Mouse (Mus musculus): Measurements from ENCODE around the gene Nbr1.

Gene Nbr1

GRCm38 (mm10) chr11:101551751-101552475 lies at the start of gene Nbr1, which contains the start of gene Brca1:
TSS of gene Nbr1 (plus strand) at chr11:101552149.
TSS of gene Brca1 (minus strand) at chr11:101551955.
- in situ Hi-C loops (cut with MboI, MseI) = no loop called here

DNA sequence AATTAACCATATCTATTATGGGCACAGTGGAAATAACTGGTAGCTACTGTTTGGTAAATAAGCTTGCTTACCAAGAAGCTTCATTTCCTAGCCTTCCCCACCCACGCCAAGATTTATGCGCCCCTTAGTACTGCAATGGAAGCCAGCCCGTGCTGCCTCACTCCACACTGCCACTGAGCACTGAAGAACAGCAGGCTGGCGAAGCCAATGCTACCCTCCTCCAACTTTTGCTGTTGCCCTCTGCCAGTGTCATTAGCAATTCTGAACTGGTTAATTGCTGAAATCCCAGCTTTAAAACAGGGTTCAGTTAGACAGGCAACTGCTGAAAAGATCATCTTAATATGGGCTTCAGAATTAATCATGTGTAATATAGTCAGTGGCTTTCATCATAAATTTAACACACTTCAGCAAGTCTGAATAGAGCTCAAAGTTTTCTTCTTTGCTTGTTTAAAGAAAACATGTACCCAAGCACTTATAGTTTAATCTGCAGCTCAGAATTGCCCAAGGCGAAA lies 45.6 kb upstream of the Nbr1 start:
- in situ Hi-C loops (cut with MboI, MseI) = no loop called here

DNA sequence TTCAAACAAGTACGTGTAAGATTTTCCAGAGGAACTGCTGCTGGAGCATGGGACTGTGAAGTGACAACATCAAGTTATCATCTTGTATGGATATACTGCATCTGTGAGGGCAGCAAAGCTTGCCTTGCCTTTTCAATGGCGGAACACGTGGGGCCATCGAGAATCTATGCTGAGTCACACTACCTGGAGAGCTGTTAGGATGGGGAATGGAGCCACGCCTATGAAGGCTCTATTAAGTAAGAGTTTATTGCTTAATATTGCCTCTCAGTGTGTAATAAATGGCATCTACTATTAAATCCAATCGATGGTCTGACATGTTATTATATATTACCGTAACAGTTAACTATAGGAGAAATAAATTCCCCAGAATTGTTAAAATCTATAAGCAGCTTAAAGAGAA lies 44.9 kb upstream of the Nbr1 start:
- in situ Hi-C loops (cut with MboI, MseI) = no loop called here

DNA sequence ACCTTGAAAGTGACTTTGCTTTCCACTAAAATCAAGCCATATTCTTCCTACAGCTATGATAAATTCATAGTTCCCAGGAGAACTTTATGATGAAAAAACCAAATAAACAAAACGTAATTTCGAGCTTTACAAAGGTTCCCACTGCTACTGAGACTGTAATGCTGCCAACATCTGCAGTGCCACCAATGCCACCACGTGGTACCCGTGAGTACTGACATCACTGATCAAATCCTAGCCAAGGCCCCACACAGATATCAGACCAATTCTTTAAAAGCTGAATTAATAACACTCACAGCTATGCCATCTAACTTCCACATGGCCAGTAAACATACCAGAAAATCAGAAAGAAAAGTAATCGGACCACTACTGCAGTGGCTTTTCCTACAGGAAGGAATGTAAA lies 33.0 kb upstream of the Nbr1 start:
- in situ Hi-C loops (cut with MboI, MseI) = no loop called here

DNA sequence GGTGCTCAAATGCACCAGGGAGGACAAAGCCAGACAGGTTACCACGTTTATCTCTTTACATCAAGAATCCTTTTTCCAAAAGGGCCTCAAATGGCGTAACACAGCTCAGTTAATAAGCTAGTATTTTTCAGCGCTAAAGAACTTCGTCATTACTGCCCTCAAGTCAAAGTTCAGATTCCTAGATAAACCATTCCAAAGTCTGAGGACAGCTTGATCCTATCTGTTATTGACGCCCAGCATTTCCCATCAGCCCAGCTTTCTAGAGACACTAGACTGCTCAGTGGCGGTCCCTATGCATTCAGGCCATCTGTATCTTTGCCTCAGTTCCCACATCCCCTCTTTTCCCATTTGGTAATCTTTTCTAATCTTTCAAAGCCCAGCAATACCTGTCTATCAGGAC lies 32.6 kb upstream of the Nbr1 start:
- in situ Hi-C loops (cut with MboI, MseI) = no loop called here

- in situ Hi-C loops (cut with MboI, MseI) = no loop called here
These were observed 27.5 kb upstream of the Nbr1 start for GRCm38 (mm10) chr11:101524446-101524845.

GRCm38 (mm10) chr11:101525056-101525455 lies 26.9 kb upstream of the Nbr1 start:
- in situ Hi-C loops (cut with MboI, MseI) = no loop called here

DNA sequence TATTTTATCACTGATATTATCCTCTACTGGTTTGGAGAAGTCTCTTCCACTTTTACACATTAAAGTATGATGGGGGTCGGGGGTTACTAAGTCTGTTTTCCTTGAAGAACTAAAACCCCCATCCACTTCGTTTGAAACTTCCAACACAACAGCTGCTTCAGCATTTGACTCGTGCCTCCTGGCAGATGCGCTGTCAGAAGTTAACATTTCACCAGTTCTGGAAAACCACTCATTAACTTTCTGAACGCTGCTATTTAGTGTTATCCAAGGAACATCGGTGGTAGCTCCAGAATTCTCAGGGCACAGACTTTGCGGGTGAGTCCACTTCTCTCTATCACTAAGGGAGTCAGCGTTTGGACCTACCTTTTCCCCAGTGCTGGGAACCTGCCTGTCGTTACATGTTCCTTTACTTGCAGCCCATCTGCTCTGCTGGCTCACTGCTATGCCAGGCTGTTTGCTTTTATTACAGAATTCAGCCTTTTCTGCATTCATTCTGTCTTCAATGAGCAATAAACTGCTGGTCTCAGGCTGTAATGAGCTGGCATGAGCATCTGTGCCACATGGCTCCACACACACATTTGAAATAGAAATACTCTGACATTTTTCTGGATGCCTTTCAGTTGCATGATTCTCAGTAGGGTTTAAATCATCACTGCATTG lies 25.9 kb upstream of the Nbr1 start:
- in situ Hi-C loops (cut with MboI, MseI) = no loop called here

DNA sequence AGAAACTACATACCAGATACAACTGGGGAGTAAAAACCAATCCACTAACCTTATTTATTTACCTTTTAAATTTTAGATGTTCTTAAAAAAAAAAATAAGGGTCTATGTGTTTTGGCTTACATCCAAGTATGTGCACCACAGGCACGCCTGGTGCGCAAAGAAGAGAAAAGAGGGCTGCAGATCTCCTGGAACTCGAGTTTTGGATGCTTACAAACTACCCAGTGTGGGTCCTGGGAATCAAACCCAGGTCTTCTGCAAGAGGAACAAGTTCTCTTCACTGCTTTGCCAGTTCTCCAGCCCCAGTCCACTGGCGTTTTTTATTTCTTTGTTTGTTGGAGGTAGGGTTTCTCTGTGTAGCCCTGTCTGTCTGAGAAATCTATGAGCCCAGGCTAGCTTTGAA lies 25.3 kb upstream of the Nbr1 start:
- in situ Hi-C loops (cut with MboI, MseI) = no loop called here

DNA sequence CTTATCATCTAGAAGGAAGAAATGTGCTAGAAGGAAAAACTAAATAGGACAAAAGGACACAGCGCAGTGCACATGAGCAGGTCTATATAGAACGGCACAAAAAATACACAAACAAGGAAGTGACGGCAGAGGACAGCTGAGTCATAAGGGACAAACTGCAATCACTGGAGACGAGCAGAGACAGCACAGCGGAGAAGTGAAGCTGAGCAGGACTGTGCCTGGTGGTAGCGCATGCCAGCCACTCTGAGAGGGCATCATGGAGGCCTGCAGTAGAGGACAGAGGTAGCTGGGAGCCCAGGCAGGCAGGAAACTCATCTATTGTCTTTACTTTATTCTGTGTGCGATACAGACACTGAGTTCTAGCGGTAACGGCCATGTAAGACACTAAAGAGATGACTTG lies 8.4 kb upstream of the Nbr1 start:
- in situ Hi-C loops (cut with MboI, MseI) = no loop called here

DNA sequence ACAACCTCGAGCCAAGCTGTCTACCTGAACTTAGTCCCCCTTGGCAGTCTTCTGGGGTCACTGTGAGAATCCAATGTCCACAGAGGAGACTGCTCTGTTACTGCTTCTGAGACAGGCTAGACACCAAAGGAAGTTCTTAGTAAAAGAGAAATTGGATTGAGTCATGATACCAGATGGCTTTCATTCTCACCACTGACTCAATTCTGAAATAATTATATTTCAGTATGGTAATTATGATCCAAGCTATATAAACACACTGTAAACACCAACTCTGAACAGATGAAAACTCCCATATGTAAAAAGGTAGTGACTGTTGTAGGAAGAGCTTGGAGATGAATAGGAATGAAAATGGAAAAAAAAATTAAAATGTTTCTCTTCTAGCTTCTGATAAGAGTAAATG lies 7.8 kb upstream of the Nbr1 start:
- in situ Hi-C loops (cut with MboI, MseI) = no loop called here

DNA sequence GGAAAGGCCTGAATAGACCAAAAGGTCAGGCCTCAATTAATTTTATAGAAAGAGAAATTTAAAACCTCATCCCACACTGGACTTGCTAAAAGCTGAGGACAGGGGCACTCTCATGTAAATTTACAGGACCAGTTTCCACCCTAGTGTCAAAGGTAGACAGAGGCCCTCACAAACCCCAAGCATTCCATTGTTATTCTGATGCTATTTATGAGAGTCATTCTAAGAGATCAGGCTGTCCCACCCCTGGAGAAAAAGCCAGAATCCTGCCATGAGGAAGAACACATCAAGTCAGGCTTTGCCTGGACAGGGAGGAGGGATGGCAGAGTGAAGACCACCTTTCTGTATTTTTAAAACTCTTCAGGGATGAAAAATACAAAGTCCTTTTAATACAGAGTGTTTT lies 3.4 kb upstream of the Nbr1 start:
- in situ Hi-C loops (cut with MboI, MseI) = no loop called here

DNA sequence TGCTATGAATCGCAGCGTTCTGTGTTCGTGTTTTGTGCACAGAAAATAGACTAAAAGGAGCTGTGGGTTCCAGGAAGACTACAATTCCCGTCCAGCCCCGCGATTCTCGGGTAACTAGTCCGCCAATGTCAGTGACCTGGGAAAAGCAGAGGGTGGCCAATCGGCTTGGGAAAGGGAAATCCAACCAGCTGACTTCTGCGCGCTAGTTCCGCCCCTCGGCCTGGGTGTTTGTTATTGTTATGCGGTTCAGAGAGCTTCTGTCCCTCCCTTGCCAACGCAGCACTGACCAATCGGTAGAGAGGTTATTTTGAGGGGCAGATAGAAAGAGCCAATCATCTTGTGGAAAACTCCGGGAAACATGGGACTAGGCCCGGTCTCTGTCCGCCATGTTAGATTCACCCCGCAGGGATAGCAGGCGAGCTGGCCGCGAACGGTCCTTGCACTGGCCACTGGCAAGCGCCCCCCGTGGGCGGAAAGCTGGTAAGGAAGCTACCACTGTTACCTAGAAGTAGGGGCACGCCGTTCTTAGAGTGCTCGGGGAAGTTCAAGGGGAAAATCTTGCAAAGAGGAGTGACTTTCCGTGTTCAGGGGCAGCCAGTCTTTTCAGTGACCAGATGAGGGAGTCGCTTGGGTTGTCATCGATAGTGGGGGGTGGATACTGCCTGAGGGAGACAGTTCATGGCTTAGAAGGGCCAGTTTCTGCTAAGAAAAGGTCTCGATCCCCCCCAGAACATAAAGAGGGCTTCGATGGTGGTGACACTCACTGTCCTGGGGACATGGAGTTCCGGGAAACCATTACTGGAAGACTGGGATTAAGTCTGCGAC lies 739 bp downstream of the Nbr1 start:
- in situ Hi-C loops (cut with MboI, MseI) = no loop called here

DNA sequence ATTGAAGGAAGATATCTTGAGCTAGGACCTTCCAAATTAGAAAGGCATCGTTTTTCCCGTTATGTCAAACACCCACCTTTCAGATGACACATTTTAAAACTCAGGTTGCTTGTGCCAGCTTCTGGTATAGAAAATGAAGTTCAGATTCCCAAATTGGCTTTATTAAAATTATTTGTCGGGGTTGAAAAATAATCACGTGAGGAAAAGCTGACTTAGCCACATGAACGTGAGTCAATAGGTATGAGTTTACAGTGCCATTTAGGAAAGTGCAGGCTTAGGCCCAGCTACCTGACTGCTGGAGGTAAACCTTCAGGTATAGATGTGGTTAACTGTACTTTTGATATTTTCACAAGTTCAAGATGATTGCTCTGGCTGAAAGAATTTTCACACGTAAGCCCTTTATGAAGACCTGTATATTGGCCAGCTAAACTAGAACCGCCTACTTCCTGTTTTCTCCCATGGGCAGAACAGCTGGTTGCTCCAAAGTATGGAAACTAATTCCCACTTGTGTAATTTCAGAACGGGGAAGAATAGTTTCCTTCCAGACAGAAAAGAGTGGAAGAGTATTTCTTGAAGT lies 1.5 kb downstream of the Nbr1 start:
- in situ Hi-C loops (cut with MboI, MseI) = no loop called here

DNA sequence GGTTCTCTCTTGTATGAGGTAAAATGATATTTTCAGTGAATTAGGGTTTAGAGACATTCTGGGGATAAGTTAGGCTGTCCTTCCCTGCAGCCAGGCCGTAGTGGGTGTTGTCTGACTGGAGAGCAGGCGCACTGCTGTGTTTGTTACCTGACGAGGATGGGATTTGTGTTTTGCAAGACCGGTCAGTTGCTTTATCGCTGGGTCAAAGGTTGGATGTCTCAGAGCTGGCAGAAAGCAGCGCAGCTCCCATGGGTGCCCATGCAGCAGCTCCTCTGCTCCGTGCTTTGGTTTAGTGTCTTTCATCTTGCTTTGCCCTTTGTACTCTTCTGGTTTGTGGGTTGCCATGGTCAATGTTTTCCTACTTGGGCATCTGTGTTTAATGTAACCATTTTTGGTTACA lies 4.6 kb downstream of the Nbr1 start:
- in situ Hi-C loops (cut with MboI, MseI) = no loop called here

- in situ Hi-C loops (cut with MboI, MseI) = no loop called here
These were observed 5.0 kb downstream of the Nbr1 start for GRCm38 (mm10) chr11:101556954-101557353.

DNA sequence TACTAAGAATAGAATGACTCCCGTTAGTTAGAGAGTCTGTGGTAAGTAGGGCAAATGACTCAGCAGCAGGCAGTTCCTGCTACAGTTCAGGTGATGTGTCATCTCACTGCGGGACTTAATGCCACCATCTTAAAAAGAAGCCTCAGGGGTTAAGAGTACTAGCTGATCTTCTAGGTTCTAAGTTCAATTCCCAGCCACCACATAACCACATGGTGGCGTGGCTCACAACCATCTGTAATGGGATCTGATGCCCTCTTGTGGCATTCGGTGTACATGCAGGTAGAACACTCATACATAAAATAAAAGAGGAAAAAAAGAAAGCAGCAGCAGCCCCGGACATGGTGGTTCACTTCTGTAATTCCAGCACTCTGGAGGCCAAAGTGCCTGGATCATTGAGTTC lies 10.4 kb downstream of the Nbr1 start:
- in situ Hi-C loops (cut with MboI, MseI) = no loop called here

- in situ Hi-C loops (cut with MboI, MseI) = no loop called here
These were observed 16.5 kb downstream of the Nbr1 start for GRCm38 (mm10) chr11:101568421-101568820.

DNA sequence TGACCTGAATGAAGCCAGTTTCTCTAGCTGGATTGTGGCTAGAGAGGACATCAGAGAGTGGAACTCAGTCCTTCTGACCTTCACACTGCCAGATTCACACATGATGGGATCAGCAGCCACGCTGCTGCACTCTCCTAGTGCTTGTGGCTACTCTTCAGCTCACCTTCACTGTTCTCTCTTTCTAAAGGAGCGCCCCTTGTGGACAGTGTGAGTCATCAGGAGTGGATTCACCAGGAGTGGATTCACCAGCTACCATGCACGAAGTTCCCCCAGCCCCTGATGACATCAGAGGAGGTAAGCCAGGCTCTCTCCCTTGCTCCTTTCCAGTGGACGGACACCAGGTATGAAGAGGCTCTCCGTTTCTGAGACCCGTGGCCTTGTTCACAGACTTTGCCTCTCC lies 24.2 kb downstream of the Nbr1 start:
- in situ Hi-C loops (cut with MboI, MseI) = no loop called here

GRCm38 (mm10) chr11:101581081-101581764 lies 29.3 kb downstream of the Nbr1 start:
- in situ Hi-C loops (cut with MboI, MseI) = no loop called here
